Mouse (Mus musculus) forebrain, embryonic 11.5 days (tissue): ENCODE data around the gene Zfp277. TPM values are rescaled to one million over a fixed set of nuclear protein-coding genes. Genes with fewer than 3 reads are reported as not detected.

Experiments used
- ATAC-seq: fragments of 200-750 bp; cut with Nextera tagmentation; replicated peaks from 2 replicates; pipeline ENCODE4 v1.8.0; 2017; ENCODE audit warnings: moderate TSS enrichment; ENCODE audit not compliant: low FRiP score
- DNase-seq: peaks from one replicate; pipeline ENCODE4 v3.0.0-alpha.2; 2017; ENCODE audit warnings: low spot score
- H3K27ac ChIP-seq: fragments of 300-500 bp; sonication (generic); 2 replicates; pipeline ENCODE4 v1.5.1; 2014; ENCODE audit warnings: low read depth, low read length
- H3K27me3 ChIP-seq: fragments of 300-500 bp; sonication (generic); 2 replicates; pipeline ENCODE4 v1.6.1; 2014; ENCODE audit warnings: mild to moderate bottlenecking, low read length, mixed read lengths; ENCODE audit not compliant: control insufficient read depth, insufficient read depth
- H3K36me3 ChIP-seq: fragments of 300-500 bp; sonication (generic); 2 replicates; pipeline ENCODE4 v1.6.1; 2014; ENCODE audit warnings: mild to moderate bottlenecking, low read length, moderate library complexity, mixed read lengths; ENCODE audit not compliant: control insufficient read depth, insufficient read depth
- H3K4me1 ChIP-seq: fragments of 300-500 bp; sonication (generic); replicated peaks from 2 replicates; pipeline ENCODE4 v1.6.1; 2014; ENCODE audit warnings: low read length, mixed read lengths; ENCODE audit not compliant: control insufficient read depth, insufficient read depth
- H3K4me2 ChIP-seq: fragments of 300-500 bp; sonication (generic); 2 replicates; pipeline ENCODE4 v1.6.1; 2014; ENCODE audit warnings: low read depth, mild to moderate bottlenecking, low read length, moderate library complexity, mixed read lengths; ENCODE audit not compliant: severe bottlenecking
- H3K4me3 ChIP-seq: fragments of 300-500 bp; sonication (generic); 2 replicates; pipeline ENCODE4 v1.5.1; 2014; ENCODE audit warnings: low read depth, low read length
- H3K9ac ChIP-seq: fragments of 300-500 bp; sonication (generic); 2 replicates; pipeline ENCODE4 v1.6.1; 2014; ENCODE audit warnings: low read length
- H3K9me3 ChIP-seq: fragments of 300-500 bp; sonication (generic); 2 replicates; pipeline ENCODE4 v1.6.1; 2016; ENCODE audit warnings: low read length, mixed read lengths; ENCODE audit not compliant: control insufficient read depth
- WGBS: fragments of 180-500 bp; shearing (Covaris S2); extraction: QIAGEN DNeasy Blood & Tissue Kit; methylation state at CpG from one replicate; pipeline ENCODE4 v1.1.7; 2014; 5-methylcytosine and 5-hydroxymethylcytosine counted together
- polyA plus RNA-seq: library from polyadenylated mRNA; unstranded; fragments of >200 nt; fragmentation: Nextera tagmentation; extraction: Ambion mirVana; gene quantifications from 2 replicates; pipeline ENCODE4 v1.2.1, GENCODE M21; 2014

Gene Zfp277
- polyA plus RNA-seq, 1 experiment from 2014 or later = 38.7 TPM

DNA sequence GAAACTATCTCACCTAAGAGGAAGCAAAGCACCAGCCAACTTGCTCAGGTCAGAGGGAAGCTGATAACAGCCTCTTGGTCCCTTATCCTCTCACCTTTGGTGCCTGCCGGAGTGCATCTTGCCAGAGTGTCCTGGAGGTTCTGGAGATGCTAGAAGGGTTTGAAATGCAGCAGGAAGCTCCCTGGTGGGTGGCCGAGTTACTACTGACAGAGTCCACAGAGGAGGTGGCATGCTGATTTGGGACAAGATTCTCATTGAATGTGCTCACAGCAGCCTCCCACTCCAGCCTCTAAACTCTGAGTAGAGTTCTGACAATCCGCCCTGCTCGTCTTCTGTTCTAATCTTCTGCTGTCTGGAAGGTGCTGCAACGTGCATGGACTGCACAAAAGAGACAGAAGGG lies 120.1 kb downstream of the Zfp277 start:
- Histone ChIP-seq H3K27me3 (no peaks in the 10 kb centered on the region), H3K4me3 (no peak overlapping the region), H3K27ac (no peak overlapping the region), H3K9ac (no peak overlapping the region), H3K9me3 (no peaks in the 10 kb centered on the region), H3K36me3 (no peaks in the 10 kb centered on the region), H3K4me1 (peaks cover 2% of the 10 kb centered on the region; the same call in 1 of the 2 replicates), H3K4me2 (no peak overlapping the region)
- DNase-seq = no peak
- ATAC-seq = no peak
- WGBS = 75% methylated on average over 5 of the region's 5 CpGs

DNA sequence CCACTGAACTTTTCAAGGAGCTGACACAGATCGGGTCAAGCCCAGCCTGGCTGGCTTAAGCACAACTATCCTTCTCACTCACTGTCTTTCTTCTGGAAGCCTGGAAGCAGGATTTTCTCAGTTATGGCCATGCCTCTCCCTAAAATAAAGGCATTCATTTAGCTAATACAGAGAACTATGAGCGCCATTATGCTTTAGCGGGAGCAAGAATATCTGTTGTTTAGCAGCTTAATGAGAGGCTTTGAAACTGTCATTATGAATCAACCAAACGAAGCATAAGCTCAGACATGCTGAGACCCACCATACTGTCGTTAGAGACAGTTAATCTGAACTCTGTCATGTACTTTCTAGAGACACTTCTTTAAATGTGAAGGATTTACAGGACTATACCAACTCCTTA lies 120.9 kb downstream of the Zfp277 start:
- WGBS = 45% methylated on average over 5 of the region's 5 CpGs
- ATAC-seq = peak; percentile 33; the same call in 1 of the 2 replicates
- H3K4me2 ChIP-seq = no peak overlapping the region

DNA sequence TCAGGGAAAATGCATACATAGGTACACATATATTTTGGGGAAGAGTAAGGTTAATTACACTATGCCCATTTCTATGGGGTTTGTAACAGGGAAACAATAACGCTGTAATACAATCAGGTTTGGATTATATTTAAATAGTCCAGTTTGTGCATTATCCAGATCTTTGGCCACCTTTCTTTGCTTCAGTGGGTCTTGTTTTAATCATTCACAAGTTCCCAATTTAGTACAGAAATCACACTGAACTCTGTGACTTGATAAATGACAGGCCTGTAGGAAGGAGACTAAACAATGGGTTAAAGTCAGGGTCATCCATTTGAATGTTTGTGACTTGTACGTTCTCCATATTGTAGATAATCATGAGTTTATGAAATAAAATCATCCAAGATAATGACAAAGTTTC lies 130.6 kb downstream of the Zfp277 start:
- H3K9ac ChIP-seq = no peak overlapping the region
- DNase-seq (no peak), ATAC-seq (no peak)
- H3K27ac ChIP-seq = no peak overlapping the region
- H3K27me3 ChIP-seq = no peaks in the 10 kb centered on the region
- no peaks in the 10 kb centered on the region for H3K9me3 ChIP-seq
- no peaks in the 10 kb centered on the region for H3K36me3 ChIP-seq
- H3K4me2 ChIP-seq = no peak overlapping the region
- H3K4me3 ChIP-seq = no peak overlapping the region
- H3K4me1 ChIP-seq = no peaks in the 10 kb centered on the region
- WGBS = 92% methylated on average over 2 of the region's 2 CpGs

More for the DNA sequence above, 120.9 kb downstream of the Zfp277 start:
- H3K27ac ChIP-seq = no peak overlapping the region
- H3K4me3 ChIP-seq = no peak overlapping the region
- no peaks in the 10 kb centered on the region for H3K9me3 ChIP-seq
- no peaks in the 10 kb centered on the region for H3K27me3 ChIP-seq
- H3K9ac ChIP-seq = no peak overlapping the region
- DNase-seq = no peak
- no peaks in the 10 kb centered on the region for H3K36me3 ChIP-seq
- H3K4me1 ChIP-seq = peaks cover 2% of the 10 kb centered on the region; the same call in 1 of the 2 replicates

DNA sequence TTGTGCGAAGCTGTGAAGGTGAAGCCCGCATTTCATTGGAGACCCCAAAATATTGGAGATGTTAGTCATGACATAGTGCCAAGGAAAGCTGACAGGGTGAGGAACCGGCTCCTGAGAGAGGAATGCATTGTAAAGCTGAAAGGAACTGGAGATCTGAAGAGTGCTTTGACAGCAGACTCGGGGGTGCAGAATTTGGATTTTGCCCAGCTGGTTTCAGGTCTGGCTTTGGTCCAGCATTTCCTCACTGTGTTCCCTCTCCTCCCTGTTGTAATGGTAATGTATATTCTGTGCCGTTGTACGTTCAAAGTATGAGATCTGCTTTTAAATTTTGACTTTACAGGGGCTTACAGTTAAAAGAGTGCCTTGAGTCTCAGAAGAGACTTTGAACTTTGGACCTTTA lies 141.7 kb downstream of the Zfp277 start:
- H3K9ac ChIP-seq = no peak overlapping the region
- 80% methylated on average over 6 of the region's 6 CpGs for WGBS
- ATAC-seq (no peak), DNase-seq (no peak)
- no peak overlapping the region for H3K4me2 ChIP-seq
- H3K9me3 ChIP-seq = no peaks in the 10 kb centered on the region
- H3K4me3 ChIP-seq = no peak overlapping the region
- H3K36me3 ChIP-seq = no peaks in the 10 kb centered on the region
- no peak overlapping the region for H3K27ac ChIP-seq
- H3K4me1 ChIP-seq = no peaks in the 10 kb centered on the region
- H3K27me3 ChIP-seq = no peaks in the 10 kb centered on the region

DNA sequence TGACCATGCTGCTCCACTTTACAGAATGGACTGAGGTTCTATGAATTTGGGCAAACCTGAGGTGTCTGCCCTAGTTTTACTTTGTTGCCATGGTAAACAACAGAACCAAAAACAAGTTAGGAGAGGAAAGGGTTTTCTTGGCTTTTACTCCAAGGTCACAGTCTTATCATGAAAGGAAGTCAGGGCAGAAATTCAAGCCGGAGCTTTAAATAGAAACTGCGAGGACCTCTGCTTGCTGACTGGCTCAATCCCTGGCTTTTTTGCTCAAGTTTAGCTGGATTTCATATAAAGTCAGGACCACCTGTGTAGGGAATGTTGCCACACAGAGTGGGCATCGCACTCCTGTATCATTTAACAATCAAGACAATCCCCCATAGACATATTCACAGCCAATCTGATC lies 147.1 kb downstream of the Zfp277 start:
- Histone ChIP-seq H3K9ac (no peak overlapping the region), H3K4me3 (no peak overlapping the region), H3K36me3 (no peaks in the 10 kb centered on the region), H3K9me3 (no peaks in the 10 kb centered on the region), H3K27me3 (no peaks in the 10 kb centered on the region), H3K4me2 (no peak overlapping the region), H3K4me1 (no peaks in the 10 kb centered on the region), H3K27ac (no peak overlapping the region)
- 95% methylated on average over 3 of the region's 3 CpGs for WGBS
- ATAC-seq (no peak), DNase-seq (no peak)

DNA sequence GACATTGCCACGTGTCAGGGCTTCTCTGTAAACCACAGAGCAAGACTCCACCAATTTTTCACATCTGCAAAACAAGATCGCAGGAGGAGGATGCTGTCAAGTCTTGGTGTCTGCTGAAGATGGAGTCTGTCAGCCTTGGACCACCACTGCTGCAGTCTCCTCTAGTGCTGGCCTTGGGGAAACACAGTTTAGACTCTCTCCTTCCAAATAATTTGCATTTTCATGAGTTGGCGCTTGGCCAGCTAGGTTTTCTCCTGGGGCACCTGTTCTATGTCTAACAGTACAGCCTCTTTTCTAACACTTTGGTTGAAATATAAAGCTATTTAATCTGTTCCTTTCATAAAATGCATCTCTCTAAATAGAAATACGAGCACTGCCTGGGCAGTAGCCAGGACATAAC lies 159.2 kb downstream of the Zfp277 start:
- Histone ChIP-seq H3K4me2 (no peak overlapping the region), H3K27ac (no peak overlapping the region), H3K27me3 (no peaks in the 10 kb centered on the region), H3K9me3 (no peaks in the 10 kb centered on the region), H3K9ac (no peak overlapping the region), H3K36me3 (no peaks in the 10 kb centered on the region), H3K4me3 (no peak overlapping the region), H3K4me1 (no peaks in the 10 kb centered on the region)
- WGBS = 87% methylated on average over 4 of the region's 4 CpGs
- no peak for ATAC-seq
- no peak for DNase-seq

DNA sequence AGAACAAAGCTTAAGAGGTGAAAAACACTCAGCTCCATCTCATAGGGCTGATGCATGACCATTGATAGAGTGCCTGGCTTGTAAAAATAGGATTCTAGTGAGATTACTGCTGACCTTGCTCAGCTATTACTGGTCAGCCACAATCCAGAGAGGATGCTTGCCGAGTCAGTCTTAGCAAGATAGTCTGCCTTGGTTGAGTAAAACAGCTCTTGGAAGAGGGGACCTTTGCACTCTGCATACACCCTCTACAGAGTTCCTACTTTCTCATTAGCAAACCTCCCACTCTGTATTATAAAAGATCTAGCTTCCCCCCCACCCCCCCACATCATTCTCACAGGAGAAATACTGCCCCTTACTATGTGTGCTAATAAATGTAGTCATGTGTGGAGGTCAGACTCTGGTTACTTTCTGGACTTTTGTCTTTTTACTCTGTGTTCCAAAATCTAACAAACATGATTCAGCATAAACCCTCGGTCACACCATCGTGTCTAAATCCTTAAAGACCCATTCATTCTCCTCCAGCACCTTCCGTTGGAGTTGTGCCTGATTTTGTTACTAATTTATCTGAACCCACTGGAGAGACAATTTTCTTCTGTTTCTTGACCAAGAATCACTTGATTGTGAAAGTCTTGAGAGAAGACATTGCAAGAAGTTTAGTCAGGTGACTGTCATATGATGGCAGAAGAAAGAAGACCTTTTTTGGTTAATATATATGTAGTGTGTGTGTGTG lies 164.9 kb downstream of the Zfp277 start:
- Histone ChIP-seq H3K9me3 (no peaks in the 10 kb centered on the region), H3K27me3 (no peaks in the 10 kb centered on the region), H3K9ac (no peak overlapping the region), H3K4me3 (no peak overlapping the region), H3K27ac (no peak overlapping the region), H3K36me3 (no peaks in the 10 kb centered on the region), H3K4me2 (no peak overlapping the region), H3K4me1 (no peaks in the 10 kb centered on the region)
- no peak for DNase-seq
- no peak for ATAC-seq
- WGBS = 90% methylated on average over 4 of the region's 4 CpGs

DNA sequence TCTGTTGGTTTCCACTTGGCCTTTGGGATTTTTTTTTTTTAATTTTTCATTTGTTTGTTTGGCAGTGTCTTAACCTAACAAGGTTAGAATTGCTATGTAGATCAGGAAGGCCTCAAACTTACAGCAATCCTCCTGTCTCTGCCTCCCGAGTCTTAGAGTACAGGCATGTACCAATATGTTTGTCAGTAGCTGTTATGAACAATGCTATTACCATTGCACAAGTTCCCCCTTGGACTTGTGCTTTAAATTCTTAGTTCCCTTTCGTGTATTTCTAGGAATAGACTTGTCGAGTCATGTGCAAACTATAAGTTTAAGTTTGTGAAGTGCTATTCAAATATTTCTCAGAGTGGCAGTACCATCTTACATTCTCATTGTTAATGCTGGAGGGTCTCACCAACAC lies 168.1 kb downstream of the Zfp277 start:
- Histone ChIP-seq H3K4me3 (no peak overlapping the region), H3K27ac (no peak overlapping the region), H3K4me1 (no peaks in the 10 kb centered on the region), H3K4me2 (no peak overlapping the region), H3K9me3 (no peaks in the 10 kb centered on the region), H3K36me3 (no peaks in the 10 kb centered on the region), H3K9ac (no peak overlapping the region), H3K27me3 (no peaks in the 10 kb centered on the region)
- no peak for ATAC-seq
- no peak for DNase-seq
- WGBS = 87% methylated on average over 3 of the region's 3 CpGs

DNA sequence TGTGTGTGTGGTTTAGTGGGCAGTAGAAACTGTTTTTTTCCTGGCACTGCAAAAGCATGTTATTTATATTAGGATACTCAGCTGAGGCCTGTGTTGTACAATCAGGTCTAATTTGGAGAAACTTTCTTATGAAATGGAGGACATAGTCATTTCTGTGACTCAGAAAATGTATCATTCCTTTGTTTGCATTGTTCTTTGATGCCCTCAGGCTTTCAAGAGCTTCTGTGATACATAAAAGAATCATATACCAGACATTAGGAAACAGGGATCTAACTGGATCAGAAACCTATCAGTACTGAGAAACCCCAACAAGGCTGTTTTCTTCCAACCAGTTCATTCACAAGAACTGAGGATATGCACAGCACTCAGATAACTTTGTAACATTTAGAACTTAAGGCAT lies 170.8 kb downstream of the Zfp277 start:
- H3K27ac ChIP-seq = no peak overlapping the region
- DNase-seq (no peak), ATAC-seq (no peak)
- H3K36me3 ChIP-seq = no peaks in the 10 kb centered on the region
- H3K9me3 ChIP-seq = no peaks in the 10 kb centered on the region
- H3K4me2 ChIP-seq = no peak overlapping the region
- H3K4me3 ChIP-seq = no peak overlapping the region
- H3K27me3 ChIP-seq = no peaks in the 10 kb centered on the region
- no peak overlapping the region for H3K9ac ChIP-seq
- H3K4me1 ChIP-seq = no peaks in the 10 kb centered on the region
